Mouse (Mus musculus): ENCODE data around the gene Exosc7. TPM values are rescaled to one million over a fixed set of nuclear protein-coding genes. Genes with fewer than 3 reads are reported as not detected.

Exosc7 gene
- 100 to 1,000 TPM in 2 of 3 experiments, 10 to 100 TPM in 1; 79.7 to 114 (median 101) TPM for polyA plus RNA-seq (2017; shearing (Covaris generic))

DNA sequence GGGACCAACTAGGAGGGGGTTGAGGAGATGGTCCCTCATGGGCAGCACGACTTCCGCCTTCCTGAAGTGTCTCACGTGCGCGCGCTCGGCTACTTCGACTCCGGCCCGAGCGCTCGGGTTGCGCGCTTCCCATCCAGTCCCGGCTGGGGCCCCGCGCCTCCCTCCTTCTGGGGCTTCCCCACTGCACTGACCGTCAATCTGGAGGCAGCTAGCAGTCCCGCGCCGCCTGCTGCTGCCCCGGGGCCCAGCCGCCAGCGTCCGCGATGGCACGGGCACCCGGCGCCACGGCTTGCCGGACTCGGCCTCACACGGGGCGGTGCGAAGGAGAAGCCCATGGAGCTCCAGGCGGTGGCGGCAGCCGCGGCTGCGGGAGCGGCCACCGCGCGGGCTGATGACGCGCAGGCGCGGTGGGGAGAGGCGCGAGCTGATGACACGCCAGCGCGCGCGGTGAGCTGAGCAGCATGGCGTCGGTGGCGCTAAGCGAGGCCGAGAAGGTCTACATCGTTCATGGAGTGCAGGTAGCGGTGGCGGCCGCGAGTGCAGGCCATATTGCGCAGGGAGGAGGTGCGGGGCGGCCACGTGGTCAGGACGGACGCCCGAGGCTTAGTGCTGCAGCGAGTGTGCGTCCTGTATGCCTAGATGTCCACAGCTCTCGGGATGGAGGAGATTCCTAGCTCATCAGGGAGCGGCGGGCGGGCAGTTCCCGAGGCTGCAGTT is at the start of gene Exosc7, which contains the start of gene Zdhhc3:
TSS of gene Exosc7 (plus strand) at position 411 of the 717 bp plus-strand sequence.
TSS of gene Zdhhc3 (minus strand) at position 401 of the 717 bp plus-strand sequence.
- ATAC-seq = peak; percentile 87

DNA sequence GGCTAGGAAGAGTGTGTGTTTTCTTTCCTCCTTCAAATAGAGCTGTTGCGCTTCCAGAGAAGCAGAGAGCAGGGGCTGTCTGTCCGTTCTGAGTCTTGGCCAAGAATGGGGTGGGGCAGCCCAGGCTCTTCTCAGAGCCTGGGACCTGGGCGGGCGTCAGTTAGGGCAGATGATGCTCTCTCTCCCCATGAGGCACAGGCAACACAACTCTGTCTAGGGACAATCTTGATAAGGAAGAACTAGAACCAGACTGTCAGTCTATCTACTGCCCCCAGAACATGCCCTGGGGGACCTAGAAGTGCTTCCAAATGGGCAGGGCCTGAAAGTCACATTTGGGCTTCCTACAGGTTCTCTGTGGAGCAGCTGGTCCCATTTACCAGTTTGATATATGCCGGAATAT is 33.9 kb upstream of the Exosc7 start:
- ATAC-seq = no peak

DNA sequence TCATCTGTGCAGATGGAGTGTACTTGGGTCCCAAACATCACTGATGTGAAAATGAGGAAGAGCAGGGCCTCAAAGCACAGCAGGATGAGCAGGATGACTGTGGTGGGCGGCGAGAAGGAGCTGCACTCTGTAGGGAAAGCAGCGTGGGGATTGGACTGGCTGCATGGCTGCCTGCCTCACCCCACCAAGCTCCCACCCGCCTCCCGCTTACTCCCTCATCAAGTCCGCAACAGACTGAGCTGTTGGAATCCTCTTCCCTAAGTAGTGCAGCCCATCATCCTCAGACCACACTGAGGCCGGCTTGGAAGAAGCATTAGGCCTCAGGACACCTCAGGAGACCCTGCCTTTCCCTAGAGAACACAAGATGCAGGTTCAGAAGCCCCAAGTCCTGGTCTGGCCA is 32.7 kb upstream of the Exosc7 start:
- ATAC-seq = no peak

GRCm38 (mm10) chr9:123080796-123081195 is 32.2 kb upstream of the Exosc7 start:
- ATAC-seq = no peak

GRCm38 (mm10) chr9:123085373-123085772 is 27.6 kb upstream of the Exosc7 start:
- ATAC-seq = no peak

DNA sequence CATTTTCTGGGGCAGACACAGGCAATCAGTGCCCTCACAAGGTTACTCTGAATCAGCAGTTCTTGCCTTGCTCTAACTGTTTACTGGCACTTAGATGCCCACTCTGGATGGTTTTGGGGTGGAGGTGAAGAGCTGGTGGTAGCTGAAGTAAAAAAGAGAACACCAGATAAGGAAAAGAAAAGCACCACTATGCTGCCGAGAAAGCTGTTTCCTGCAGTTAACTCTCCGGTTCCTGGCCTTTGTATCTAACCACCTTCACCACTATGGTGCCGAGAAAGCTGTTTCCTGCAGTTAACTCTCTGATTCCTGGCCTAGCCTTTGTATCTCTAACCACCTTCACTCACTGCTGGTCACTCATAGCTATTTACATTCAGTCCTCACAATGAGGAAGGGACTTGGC is 25.5 kb upstream of the Exosc7 start:
- no peak for ATAC-seq

- no peak for ATAC-seq
These were observed 22.2 kb upstream of the Exosc7 start for GRCm38 (mm10) chr9:123090844-123091243.

DNA sequence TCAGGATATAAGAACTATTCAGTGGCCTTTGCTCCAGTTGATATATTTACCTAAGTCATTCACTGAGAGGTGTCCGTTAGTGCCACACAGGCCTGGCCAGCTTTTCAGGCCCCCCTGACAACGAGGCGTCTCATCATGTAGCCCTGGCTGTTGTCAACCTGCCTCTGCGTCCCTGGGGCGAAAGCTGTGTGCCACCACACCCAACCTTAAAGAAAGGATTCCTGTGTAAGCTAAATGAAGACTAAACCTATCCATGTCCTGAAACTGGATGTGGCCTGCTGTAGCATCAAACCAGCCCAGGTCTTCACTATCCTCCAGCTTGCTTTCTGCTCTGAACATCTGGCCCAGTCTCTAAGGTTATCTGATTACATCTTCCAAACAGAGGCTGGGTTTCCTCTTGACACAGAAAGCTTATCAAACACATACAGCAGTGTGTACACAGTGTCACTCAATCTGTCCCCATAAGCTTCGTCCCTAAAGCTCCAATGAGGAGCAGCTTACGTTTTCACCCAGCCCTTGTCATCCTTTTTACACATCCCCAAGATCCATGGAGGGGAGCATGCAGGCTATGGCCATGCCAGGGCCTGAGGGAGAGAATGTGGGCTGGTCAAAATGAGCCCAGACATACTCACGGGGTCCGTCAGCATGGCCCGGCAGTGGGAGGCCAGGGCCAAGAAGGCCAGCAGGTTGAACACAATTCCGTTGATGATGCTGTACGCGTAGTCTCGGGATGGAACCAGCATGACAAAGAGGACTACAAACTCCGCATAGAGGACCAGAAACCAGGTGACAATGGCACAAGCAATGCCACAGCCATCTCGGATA is 13.2 kb upstream of the Exosc7 start:
- ATAC-seq = no peak

DNA sequence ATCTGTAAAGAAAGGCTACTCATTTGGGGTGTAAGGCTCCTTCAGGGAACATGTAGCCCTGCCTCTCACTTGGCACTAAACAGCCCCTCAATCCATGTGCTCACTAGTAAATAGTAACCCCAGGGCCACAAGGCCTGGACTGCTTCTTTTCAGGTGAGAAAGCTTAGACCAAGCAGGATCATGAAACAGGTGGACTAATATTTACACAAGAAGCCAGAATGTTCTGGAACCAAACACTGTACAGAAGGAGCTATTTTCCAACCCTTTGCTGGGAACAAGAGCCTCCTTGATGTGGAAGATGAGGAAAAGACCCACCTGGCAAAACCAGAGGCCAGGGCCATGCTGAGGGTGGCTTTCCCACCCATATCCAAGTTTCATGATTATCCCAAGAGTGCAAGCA is 9.6 kb upstream of the Exosc7 start:
- ATAC-seq = no peak

DNA sequence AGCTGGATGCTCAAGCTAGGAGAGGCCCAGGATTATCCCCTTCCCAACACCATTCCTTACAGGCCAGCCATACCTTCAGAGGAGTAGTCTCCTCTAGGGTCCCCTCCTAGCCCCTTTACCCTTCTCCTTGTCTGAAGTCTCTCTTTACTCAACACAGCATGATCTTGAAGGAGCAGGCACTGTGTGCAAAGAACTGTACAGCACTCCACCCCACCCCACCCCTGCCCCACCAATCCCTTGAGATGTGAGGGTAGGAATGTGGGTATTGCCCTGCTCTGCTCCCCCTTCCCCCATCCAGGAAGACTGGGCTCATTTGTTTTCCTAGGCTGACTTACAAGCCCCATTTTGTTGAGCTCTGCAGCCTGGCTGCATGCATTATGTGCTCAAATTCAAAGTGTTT is 8.7 kb upstream of the Exosc7 start:
- no peak for ATAC-seq

- ATAC-seq = peak; percentile 98
These were observed 5.8 kb upstream of the Exosc7 start for GRCm38 (mm10) chr9:123107186-123107585.

DNA sequence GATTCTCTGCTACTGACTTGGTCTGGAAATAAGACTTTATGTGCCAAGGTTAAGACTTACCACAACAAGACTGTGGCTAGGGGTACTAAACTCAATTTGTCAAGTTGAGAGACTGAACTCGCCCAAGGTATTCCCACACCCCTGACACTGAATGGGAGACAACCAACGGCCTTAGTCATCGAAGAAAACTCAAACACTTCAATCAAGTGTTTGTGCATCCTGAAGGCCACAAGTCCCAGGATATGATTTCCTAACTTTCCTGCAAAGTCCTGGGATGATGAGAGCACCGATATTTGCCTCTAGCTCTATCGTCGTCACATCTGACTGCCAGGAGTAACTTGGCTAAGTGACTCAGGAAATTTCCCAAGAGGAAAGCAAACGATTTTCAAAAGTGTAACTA is 3.8 kb upstream of the Exosc7 start:
- ATAC-seq = no peak

DNA sequence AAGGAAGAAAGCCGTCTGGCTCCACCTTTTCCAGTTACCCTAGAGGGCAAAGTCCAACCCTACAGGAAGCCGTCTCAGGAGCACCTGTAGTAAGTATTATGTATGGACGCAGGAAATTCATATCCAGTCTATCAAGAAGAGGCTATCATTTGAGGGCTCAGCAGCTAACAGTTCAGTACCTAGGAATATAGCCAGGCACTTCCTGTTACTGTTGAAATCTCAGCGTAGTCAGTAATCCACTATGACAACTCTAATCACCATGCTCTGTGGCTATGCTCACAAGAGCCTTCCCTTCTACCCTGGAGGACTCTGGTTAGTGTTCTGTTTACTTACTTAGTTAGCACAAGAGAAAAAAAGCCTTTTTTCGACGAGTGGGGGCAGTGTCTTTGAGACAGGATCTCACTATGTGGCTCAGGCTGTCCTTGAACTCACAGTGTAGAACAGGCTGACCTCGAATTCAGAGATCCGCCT is 1.2 kb upstream of the Exosc7 start:
- no peak for ATAC-seq

DNA sequence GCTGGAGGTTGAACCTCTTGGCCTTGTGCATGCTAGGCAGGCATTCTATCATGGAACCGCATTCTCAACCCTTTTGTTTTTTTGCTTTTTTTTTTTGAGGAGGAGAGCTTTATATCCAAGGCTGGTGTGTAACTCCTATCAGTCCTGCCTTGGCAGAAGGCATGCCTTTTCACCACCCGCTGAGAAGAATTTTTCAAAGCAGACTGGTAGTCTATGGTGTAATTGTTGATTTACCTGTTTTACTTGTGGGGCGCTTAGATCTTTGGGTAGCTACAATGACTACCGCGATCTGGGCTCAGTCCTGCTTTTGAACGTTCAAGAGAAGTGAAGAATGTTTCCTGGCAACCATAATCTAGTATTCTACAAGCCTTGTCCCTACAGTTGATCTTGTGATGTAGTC is 916 bp downstream of the Exosc7 start:
- no peak for ATAC-seq

- ATAC-seq = no peak
These were observed 2.6 kb downstream of the Exosc7 start for GRCm38 (mm10) chr9:123115566-123115965.

GRCm38 (mm10) chr9:123123017-123123416 is 10.0 kb downstream of the Exosc7 start:
- ATAC-seq = no peak

- peak; percentile 63 for ATAC-seq
These were observed 10.8 kb downstream of the Exosc7 start for GRCm38 (mm10) chr9:123123571-123124412.

GRCm38 (mm10) chr9:123124413-123124981 is 11.5 kb downstream of the Exosc7 start:
- ATAC-seq = no peak

DNA sequence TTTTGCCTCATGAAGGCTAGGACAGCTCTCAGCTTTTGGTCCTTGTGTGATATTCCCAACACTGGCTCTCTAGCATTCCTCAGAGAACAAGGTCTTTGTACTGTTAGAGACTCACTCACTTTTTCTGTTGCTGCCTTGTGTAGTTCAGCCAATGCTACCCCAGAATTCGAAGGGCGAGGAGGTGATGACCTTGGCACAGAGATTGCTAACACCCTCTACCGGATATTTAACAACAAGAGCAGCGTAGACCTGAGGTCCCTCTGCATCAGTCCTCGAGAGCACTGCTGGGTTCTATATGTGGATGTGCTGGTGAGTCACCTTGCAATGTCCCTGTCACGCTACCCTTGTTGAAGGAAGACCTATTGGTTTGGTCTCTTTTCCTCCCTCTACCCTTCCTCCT is 14.6 kb downstream of the Exosc7 start:
- ATAC-seq = no peak

DNA sequence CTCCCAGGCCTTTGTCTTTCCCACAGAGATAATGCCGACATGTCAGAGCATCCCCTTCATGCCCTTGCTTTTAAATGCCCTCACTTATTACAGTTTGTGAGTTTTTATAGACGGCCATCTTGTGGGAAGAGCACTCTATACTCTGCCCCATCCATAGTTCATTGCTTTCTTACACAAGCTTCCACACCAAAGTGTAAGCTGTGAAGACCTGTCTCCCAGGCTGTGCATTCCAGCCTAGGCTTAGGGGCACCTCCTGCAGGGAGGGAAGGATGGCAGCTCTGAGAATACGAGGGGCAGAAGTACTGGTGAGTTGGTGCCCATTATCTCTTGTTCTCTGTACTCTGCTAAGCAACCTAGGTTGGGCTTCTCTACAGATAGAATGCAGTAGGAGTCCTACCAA is 20.0 kb downstream of the Exosc7 start:
- ATAC-seq = no peak

GRCm38 (mm10) chr9:123136953-123137682 is 24.1 kb downstream of the Exosc7 start:
- no peak for ATAC-seq

Data from inflammation-experienced regulatory T-cells, adult 6 months (primary cell).